Mouse (Mus musculus) midbrain, embryonic 11.5 days (tissue): Measurements from ENCODE around the gene Donson. TPM values are rescaled to one million over a fixed set of nuclear protein-coding genes. Genes with fewer than 3 reads are reported as not detected.

ENCODE experiments used
- ATAC-seq: fragments of 200-750 bp; cut with Nextera tagmentation; 2 replicates; pipeline ENCODE4 v1.8.0; 2017; ENCODE audit warnings: moderate TSS enrichment, moderate library complexity; ENCODE audit not compliant: low FRiP score
- DNase-seq: peaks from one replicate; pipeline ENCODE4 v3.0.0; 2015; ENCODE audit warnings: low spot score; ENCODE audit errors: missing footprints
- H3K27ac ChIP-seq: fragments of 300-500 bp; sonication (generic); 2 replicates; pipeline ENCODE4 v1.5.1; 2014; ENCODE audit warnings: low read depth, low read length
- H3K27me3 ChIP-seq: fragments of 300-500 bp; sonication (generic); 2 replicates; pipeline ENCODE4 v1.6.1; 2014; ENCODE audit warnings: mild to moderate bottlenecking, low read length, moderate library complexity, mixed read lengths; ENCODE audit not compliant: control insufficient read depth, insufficient read depth
- H3K36me3 ChIP-seq: fragments of 300-500 bp; sonication (generic); 2 replicates; pipeline ENCODE4 v1.6.1; 2014; ENCODE audit warnings: mild to moderate bottlenecking, low read length, moderate library complexity, mixed read lengths; ENCODE audit not compliant: control insufficient read depth, insufficient read depth
- H3K4me1 ChIP-seq: fragments of 300-500 bp; sonication (generic); 2 replicates; pipeline ENCODE4 v1.6.1; 2014; ENCODE audit warnings: low read length; ENCODE audit not compliant: control insufficient read depth, insufficient read depth
- H3K4me2 ChIP-seq: fragments of 300-500 bp; sonication (generic); 2 replicates; pipeline ENCODE4 v1.6.1; 2014; ENCODE audit warnings: mild to moderate bottlenecking, moderate library complexity
- H3K4me3 ChIP-seq: fragments of 300-500 bp; sonication (generic); 2 replicates; pipeline ENCODE4 v1.5.1; 2014; ENCODE audit warnings: low read depth, low read length
- H3K9ac ChIP-seq: fragments of 300-500 bp; sonication (generic); 2 replicates; pipeline ENCODE4 v1.6.1; 2014; ENCODE audit warnings: low read length
- H3K9me3 ChIP-seq: fragments of 300-500 bp; sonication (generic); 2 replicates; pipeline ENCODE4 v1.6.1; 2016; ENCODE audit warnings: low read length; ENCODE audit not compliant: control insufficient read depth
- WGBS: fragments of 180-500 bp; shearing (Covaris S2); extraction: QIAGEN DNeasy Blood & Tissue Kit; methylation state at CpG from one replicate; pipeline ENCODE4 v1.1.7; 2014; 5-methylcytosine and 5-hydroxymethylcytosine counted together
- polyA plus RNA-seq: library from polyadenylated mRNA; unstranded; fragments of >200 nt; fragmentation: Nextera tagmentation; extraction: Ambion mirVana; gene quantifications from 2 replicates; pipeline ENCODE4 v1.2.1, GENCODE M21; 2014

Donson gene
- polyA plus RNA-seq, 1 experiment from 2014 or later: 38.0 TPM

DNA sequence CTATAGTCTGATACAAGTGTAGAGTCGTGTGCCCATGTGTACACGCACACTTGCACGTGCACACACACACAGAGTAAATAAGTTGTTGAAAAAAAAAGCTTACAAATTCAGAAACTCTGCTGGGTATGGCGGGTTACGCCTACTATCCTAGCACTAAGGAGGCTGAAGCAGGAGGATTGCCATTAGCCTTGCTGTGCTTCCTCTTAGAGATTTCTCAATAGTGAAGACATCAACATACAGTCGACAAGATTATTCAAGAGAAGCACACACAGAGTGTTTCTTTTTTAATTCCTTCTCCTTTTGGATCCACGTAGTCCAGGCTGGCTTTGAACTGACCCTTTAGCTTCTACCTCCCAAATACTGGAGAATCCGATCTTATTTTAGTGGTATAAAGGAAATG lies 48.4 kb downstream of the Donson start:
- Histone ChIP-seq H3K4me2 (no peak overlapping the region), H3K4me1 (no peaks in the 10 kb centered on the region), H3K27ac (no peak overlapping the region), H3K36me3 (peaks cover 19% of the 10 kb centered on the region), H3K4me3 (no peak overlapping the region), H3K9me3 (no peaks in the 10 kb centered on the region), H3K9ac (no peak overlapping the region), H3K27me3 (no peaks in the 10 kb centered on the region)
- 95% methylated on average over 8 of the region's 8 CpGs for WGBS
- ATAC-seq: no peak
- no peak for DNase-seq

GRCm38 (mm10) chr16:91639636-91640035 lies 48.9 kb downstream of the Donson start:
- H3K4me1 ChIP-seq: no peaks in the 10 kb centered on the region
- WGBS: 94% methylated on average over 2 of the region's 2 CpGs

GRCm38 (mm10) chr16:91639161-91639560 lies 49.4 kb downstream of the Donson start:
- DNase-seq (no peak), ATAC-seq (no peak)
- Histone ChIP-seq H3K9me3 (no peaks in the 10 kb centered on the region), H3K4me1 (no peaks in the 10 kb centered on the region), H3K36me3 (peaks cover 19% of the 10 kb centered on the region), H3K27ac (no peak overlapping the region), H3K4me2 (no peak overlapping the region), H3K27me3 (no peaks in the 10 kb centered on the region), H3K4me3 (no peak overlapping the region), H3K9ac (no peak overlapping the region)
- 94% methylated on average over 5 of the region's 5 CpGs for WGBS

More at GRCm38 (mm10) chr16:91639636-91640035, 48.9 kb downstream of the Donson start:
- Histone ChIP-seq H3K4me3 (no peak overlapping the region), H3K27me3 (no peaks in the 10 kb centered on the region), H3K36me3 (peaks cover 19% of the 10 kb centered on the region), H3K9me3 (no peaks in the 10 kb centered on the region), H3K27ac (no peak overlapping the region), H3K9ac (no peak overlapping the region), H3K4me2 (no peak overlapping the region)
- DNase-seq: no peak
- no peak for ATAC-seq

DNA sequence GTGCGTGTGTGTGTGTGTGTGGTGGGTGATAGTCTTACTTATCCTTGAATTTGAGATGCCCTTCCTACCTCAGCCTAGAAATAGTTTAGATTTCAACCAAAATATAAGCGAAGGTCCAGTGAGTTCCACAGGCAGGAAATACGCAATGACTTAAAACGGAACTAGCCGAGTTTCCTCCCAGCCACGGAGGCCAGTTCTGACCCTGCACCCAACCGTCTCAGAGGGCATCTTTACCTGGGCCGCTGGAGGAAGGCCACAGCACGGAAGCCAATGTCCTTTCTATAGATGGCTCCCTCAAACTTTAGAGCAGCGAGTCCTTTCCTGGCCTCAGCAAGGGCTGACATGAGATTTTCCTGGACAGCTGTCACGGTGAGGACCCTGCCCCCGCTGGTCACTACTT lies 54.9 kb downstream of the Donson start:
- H3K4me3 ChIP-seq: no peak overlapping the region
- no peak for ATAC-seq
- H3K36me3 ChIP-seq: peaks cover 25% of the 10 kb centered on the region
- no peak overlapping the region for H3K4me2 ChIP-seq
- DNase-seq: no peak
- H3K9me3 ChIP-seq: no peaks in the 10 kb centered on the region
- 94% methylated on average over 12 of the region's 12 CpGs for WGBS
- H3K27me3 ChIP-seq: no peaks in the 10 kb centered on the region
- no peak overlapping the region for H3K9ac ChIP-seq
- H3K4me1 ChIP-seq: no peaks in the 10 kb centered on the region
- H3K27ac ChIP-seq: no peak overlapping the region

GRCm38 (mm10) chr16:91632940-91633339 lies 55.6 kb downstream of the Donson start:
- H3K9me3 ChIP-seq: no peaks in the 10 kb centered on the region
- no peaks in the 10 kb centered on the region for H3K27me3 ChIP-seq
- H3K27ac ChIP-seq: no peak overlapping the region
- no peak for DNase-seq
- 97% methylated on average over 7 of the region's 7 CpGs for WGBS
- peaks cover 27% of the 10 kb centered on the region for H3K36me3 ChIP-seq
- ATAC-seq: no peak
- H3K4me1 ChIP-seq: no peaks in the 10 kb centered on the region
- no peak overlapping the region for H3K4me2 ChIP-seq
- no peak overlapping the region for H3K9ac ChIP-seq
- no peak overlapping the region for H3K4me3 ChIP-seq

- peaks cover 28% of the 10 kb centered on the region for H3K36me3 ChIP-seq
- WGBS: 91% methylated on average over 5 of the region's 5 CpGs
These were observed 56.1 kb downstream of the Donson start for GRCm38 (mm10) chr16:91632439-91632838.

GRCm38 (mm10) chr16:91630584-91630983 lies 58.0 kb downstream of the Donson start:
- 80% methylated on average over 1 of the region's 1 CpGs for WGBS
- no peaks in the 10 kb centered on the region for H3K4me1 ChIP-seq
- ATAC-seq (no peak), DNase-seq (no peak)
- no peaks in the 10 kb centered on the region for H3K27me3 ChIP-seq
- H3K4me2 ChIP-seq: no peak overlapping the region
- no peak overlapping the region for H3K27ac ChIP-seq
- H3K9me3 ChIP-seq: no peaks in the 10 kb centered on the region
- H3K9ac ChIP-seq: no peak overlapping the region
- no peak overlapping the region for H3K4me3 ChIP-seq
- H3K36me3 ChIP-seq: peaks cover 21% of the 10 kb centered on the region

More at GRCm38 (mm10) chr16:91632439-91632838, 56.1 kb downstream of the Donson start:
- no peak overlapping the region for H3K9ac ChIP-seq
- H3K4me1 ChIP-seq: no peaks in the 10 kb centered on the region
- H3K27me3 ChIP-seq: no peaks in the 10 kb centered on the region
- H3K4me3 ChIP-seq: no peak overlapping the region
- H3K4me2 ChIP-seq: no peak overlapping the region
- ATAC-seq (no peak), DNase-seq (no peak)
- no peaks in the 10 kb centered on the region for H3K9me3 ChIP-seq
- no peak overlapping the region for H3K27ac ChIP-seq

DNA sequence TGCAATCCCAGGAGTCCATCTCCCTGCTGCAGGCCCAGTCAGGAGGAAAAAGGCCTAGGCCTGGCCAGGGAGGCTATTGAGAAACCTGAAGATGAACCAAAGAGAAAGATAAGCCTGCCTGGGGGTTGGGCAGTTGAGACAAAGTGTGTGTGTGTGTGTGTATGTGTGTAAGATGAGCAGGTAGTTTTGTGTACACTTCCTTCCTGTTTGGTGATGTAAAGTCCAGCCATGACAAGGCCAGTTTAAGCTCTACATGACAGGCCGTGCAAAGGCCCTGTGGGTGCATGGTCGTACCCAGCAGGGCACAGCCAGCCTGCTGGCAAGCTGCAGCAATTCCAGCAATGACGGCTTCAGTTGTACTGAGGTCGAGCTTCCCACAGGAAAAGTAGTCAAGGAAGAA lies 58.8 kb downstream of the Donson start:
- 98% methylated on average over 4 of the region's 4 CpGs for WGBS
- H3K4me3 ChIP-seq: no peak overlapping the region
- no peak overlapping the region for H3K27ac ChIP-seq
- H3K9ac ChIP-seq: no peak overlapping the region
- DNase-seq (no peak), ATAC-seq (no peak)
- peaks cover 26% of the 10 kb centered on the region for H3K36me3 ChIP-seq
- no peak overlapping the region for H3K4me2 ChIP-seq
- H3K9me3 ChIP-seq: no peaks in the 10 kb centered on the region
- H3K4me1 ChIP-seq: no peaks in the 10 kb centered on the region
- no peaks in the 10 kb centered on the region for H3K27me3 ChIP-seq

DNA sequence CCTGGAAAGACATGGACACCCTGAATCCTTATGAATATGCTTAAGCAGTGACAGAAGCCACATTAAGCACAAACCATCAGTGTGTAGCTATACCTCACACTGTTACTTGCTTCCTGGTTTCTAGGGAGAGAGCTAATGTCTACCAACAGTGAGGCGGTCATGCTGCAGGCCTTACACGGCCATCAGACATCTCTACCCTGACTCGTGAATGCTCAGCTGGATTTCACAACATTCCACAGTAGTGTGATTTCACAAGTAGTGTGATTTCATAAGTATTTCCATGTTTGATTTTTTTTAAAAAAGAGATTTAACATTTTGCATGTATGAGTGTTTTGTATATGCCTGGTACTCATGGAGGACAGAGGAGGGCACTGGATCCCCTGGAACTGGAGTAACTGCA lies 59.9 kb downstream of the Donson start:
- H3K36me3 ChIP-seq: peaks cover 31% of the 10 kb centered on the region

DNA sequence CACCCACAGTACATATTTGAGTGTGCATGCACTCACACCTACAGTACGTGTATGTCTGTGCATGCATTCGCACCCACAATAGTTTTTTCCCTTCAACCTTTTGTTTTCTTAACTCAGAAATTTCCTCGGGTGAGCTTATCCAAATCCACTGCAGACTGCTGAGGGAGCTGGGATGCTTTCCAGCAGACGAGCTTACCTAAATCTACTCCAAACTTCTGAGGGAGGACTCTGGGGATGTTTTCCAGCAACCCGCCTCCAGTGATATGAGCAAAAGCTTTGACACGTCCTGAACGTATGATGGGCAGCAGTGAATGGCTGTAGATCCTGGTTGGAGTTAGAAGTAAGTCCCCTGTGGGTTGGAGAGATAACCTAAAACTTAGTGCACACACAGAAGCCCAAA lies 60.7 kb downstream of the Donson start:
- H3K4me2 ChIP-seq: no peak overlapping the region
- H3K4me1 ChIP-seq: no peaks in the 10 kb centered on the region
- WGBS: 91% methylated on average over 7 of the region's 7 CpGs
- H3K27ac ChIP-seq: no peak overlapping the region
- H3K36me3 ChIP-seq: peaks cover 27% of the 10 kb centered on the region
- H3K9ac ChIP-seq: no peak overlapping the region
- ATAC-seq: no peak
- H3K27me3 ChIP-seq: no peaks in the 10 kb centered on the region
- no peak overlapping the region for H3K4me3 ChIP-seq
- DNase-seq: no peak
- no peaks in the 10 kb centered on the region for H3K9me3 ChIP-seq

More for the DNA sequence above, 59.9 kb downstream of the Donson start:
- WGBS: 89% methylated on average over 3 of the region's 3 CpGs
- Histone ChIP-seq H3K4me2 (no peak overlapping the region), H3K9me3 (no peaks in the 10 kb centered on the region), H3K27me3 (no peaks in the 10 kb centered on the region), H3K27ac (no peak overlapping the region), H3K4me1 (no peaks in the 10 kb centered on the region), H3K4me3 (no peak overlapping the region), H3K9ac (no peak overlapping the region)
- no peak for DNase-seq
- ATAC-seq: no peak
